Mouse (Mus musculus) ES-E14 (cell line): ENCODE data around the gene Hoxa3.

Source experiments
- HCFC1 ChIP-seq: IDR thresholded peaks from 2 replicates; pipeline ENCODE4 v1.6.1; 2012; ENCODE audit warnings: low read length, inconsistent platforms, borderline replicate concordance; ENCODE audit not compliant: insufficient read depth
- MAFK ChIP-seq: IDR thresholded peaks from 2 replicates; pipeline ENCODE4 v1.6.1; 2014; ENCODE audit warnings: mild to moderate bottlenecking, low read depth, low read length, inconsistent platforms; ENCODE audit not compliant: insufficient read depth
- ZC3H11A ChIP-seq: IDR thresholded peaks from 2 replicates; pipeline ENCODE4 v1.6.1; 2012; ENCODE audit warnings: low read depth, mild to moderate bottlenecking, inconsistent platforms, low read length, borderline replicate concordance
- ZNF384 ChIP-seq: IDR thresholded peaks from 2 replicates; pipeline ENCODE4 v1.6.1; 2012; ENCODE audit warnings: low read depth, low read length, inconsistent platforms

GRCm38 (mm10) chr6:52245040-52245756 lies 32.1 kb upstream of the Hoxa3 start:
- TF ChIP-seq ZC3H11A (no peak), HCFC1 (no peak), ZNF384 (no peak), MAFK (no peak)
